Mouse (Mus musculus): ENCODE results near the gene Rnf167. TPM values are rescaled to one million over a fixed set of nuclear protein-coding genes. Genes with fewer than 3 reads are reported as not detected.

Gene Rnf167
- polyA plus RNA-seq, 1 experiment = 346 TPM

DNA sequence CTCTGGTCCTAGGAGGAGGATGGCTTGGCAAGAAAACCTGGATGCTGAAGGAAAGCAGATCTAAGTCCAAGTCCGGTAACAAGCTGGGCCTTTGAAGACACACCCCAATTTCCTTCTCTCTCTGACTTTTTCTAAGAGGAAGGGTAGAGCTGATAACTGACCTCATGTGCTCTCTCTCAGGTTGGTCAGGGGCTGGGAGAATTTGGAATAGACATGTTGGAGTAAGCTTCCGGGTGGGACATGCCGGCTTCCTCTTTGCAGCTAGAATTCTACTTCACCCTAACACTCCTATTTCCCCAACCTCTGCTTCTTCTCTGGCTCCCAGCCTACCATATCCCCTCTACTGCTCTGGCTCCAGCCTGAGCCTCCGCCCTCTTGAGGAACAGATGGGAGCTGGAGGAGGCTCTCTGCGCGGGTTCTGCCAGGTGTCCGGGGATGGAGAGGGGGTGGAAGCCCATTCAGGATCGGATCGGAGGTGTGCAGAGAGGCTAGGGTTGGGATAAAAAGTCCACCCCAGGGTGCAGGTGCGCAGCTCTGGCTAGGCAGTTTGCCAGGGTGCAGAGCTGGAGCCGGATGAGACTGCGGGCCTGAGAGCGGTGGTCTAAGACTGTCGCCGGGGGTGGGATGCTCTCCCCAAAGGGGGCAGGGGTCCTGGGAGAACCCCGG is 40.0 kb downstream of the Rnf167 start:
- TF ChIP-seq CTCF (IDR thresholded peaks at IDR 0.05; ENCODE audit: borderline replicate concordance, control insufficient read depth, extremely low read depth, insufficient read depth, low read length, poor library complexity) = no peak
- no peak for TF ChIP-seq POLR2A (IDR thresholded peaks at IDR 0.05; ENCODE audit: control insufficient read depth, extremely low read depth, insufficient read depth, low read length, poor library complexity)
- H3K27ac ChIP-seq (ENCODE audit: control insufficient read depth, insufficient read depth, low read length) = peak overlapping the region; percentile 13; the same call in 1 of the 2 replicates
- WGBS = 6% methylated on average over 16 of the region's 16 CpGs
- peaks cover 3% of the 10 kb centered on the region; the same call in 1 of the 2 replicates for H3K36me3 ChIP-seq (ENCODE audit: control insufficient read depth, insufficient read depth, low read length)
- DNase-seq = no peak
- no peaks in the 10 kb centered on the region for H3K27me3 ChIP-seq (ENCODE audit: control insufficient read depth, insufficient read depth, low read length)
- H3K4me3 ChIP-seq (ENCODE audit: control insufficient read depth, insufficient read depth, low read length) = peak overlapping the region; percentile 77
- peaks cover 10% of the 10 kb centered on the region for H3K4me1 ChIP-seq (replicated peaks; ENCODE audit: control insufficient read depth, insufficient read depth, low read length)

- peak within 1 kb of the TSS; percentile 77 for H3K4me3 ChIP-seq (ENCODE audit: control insufficient read depth, insufficient read depth, low read length)
- under 1% methylated on average over 55 of the region's 55 CpGs for WGBS
- peaks cover 10% of the 10 kb centered on the region for H3K4me1 ChIP-seq (replicated peaks; ENCODE audit: control insufficient read depth, insufficient read depth, low read length)
- H3K27ac ChIP-seq (ENCODE audit: control insufficient read depth, insufficient read depth, low read length) = peak within 1 kb of the TSS; percentile 13; the same call in 1 of the 2 replicates
- TF ChIP-seq CTCF (IDR thresholded peaks at IDR 0.05; ENCODE audit: borderline replicate concordance, control insufficient read depth, extremely low read depth, insufficient read depth, low read length, poor library complexity) (peak; percentile 92), POLR2A (IDR thresholded peaks at IDR 0.05; ENCODE audit: control insufficient read depth, extremely low read depth, insufficient read depth, low read length, poor library complexity) (peak; percentile 59)
- H3K36me3 ChIP-seq (ENCODE audit: control insufficient read depth, insufficient read depth, low read length) = 0 out of 2 replicates have a peak, but pooled peaks cover 3% of the 10 kb centered on the region
- no peaks in the 10 kb centered on the region for H3K27me3 ChIP-seq (ENCODE audit: control insufficient read depth, insufficient read depth, low read length)
- peak; percentile 89 for DNase-seq
Measured at GRCm38 (mm10) chr11:70687601-70688199, 40.7 kb downstream of the Rnf167 start, which contains the start of gene Camta2. Gene Camta2, minus strand, starts transcription at chr11:70688105.

DNA sequence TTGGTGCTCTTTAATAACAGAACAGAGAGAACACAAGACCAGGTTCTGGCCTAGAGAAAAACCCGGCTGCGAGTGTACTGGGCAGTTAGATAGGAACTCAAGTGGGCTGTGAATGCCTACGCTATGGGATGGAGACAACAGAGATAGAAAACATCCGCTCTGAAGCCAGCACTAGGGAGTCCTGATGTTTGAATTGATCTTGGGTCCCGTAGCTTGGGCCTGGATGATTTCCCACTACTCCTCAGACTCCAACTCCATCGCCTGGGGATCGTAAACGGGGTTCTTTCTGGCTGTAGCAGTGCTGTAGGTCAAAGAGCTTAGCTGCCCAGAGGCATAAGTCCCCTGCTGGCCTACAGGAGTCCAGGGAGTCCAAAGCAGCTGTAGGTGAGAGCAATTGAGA is 41.3 kb downstream of the Rnf167 start:
- Histone ChIP-seq H3K36me3 (ENCODE audit: control insufficient read depth, insufficient read depth, low read length) (0 out of 2 replicates have a peak, but pooled peaks cover 3% of the 10 kb centered on the region), H3K4me1 (replicated peaks; ENCODE audit: control insufficient read depth, insufficient read depth, low read length) (peaks cover 10% of the 10 kb centered on the region), H3K27ac (ENCODE audit: control insufficient read depth, insufficient read depth, low read length) (no peak overlapping the region), H3K27me3 (ENCODE audit: control insufficient read depth, insufficient read depth, low read length) (no peaks in the 10 kb centered on the region), H3K4me3 (ENCODE audit: control insufficient read depth, insufficient read depth, low read length) (peak overlapping the region; percentile 77)
- 54% methylated on average over 8 of the region's 8 CpGs for WGBS
- TF ChIP-seq CTCF (IDR thresholded peaks at IDR 0.05; ENCODE audit: borderline replicate concordance, control insufficient read depth, extremely low read depth, insufficient read depth, low read length, poor library complexity) (no peak), POLR2A (IDR thresholded peaks at IDR 0.05; ENCODE audit: control insufficient read depth, extremely low read depth, insufficient read depth, low read length, poor library complexity) (no peak)
- DNase-seq = no peak

GRCm38 (mm10) chr11:70689578-70689977 is 42.5 kb downstream of the Rnf167 start:
- TF ChIP-seq CTCF (IDR thresholded peaks at IDR 0.05; ENCODE audit: borderline replicate concordance, control insufficient read depth, extremely low read depth, insufficient read depth, low read length, poor library complexity) = no peak
- no peak for TF ChIP-seq POLR2A (IDR thresholded peaks at IDR 0.05; ENCODE audit: control insufficient read depth, extremely low read depth, insufficient read depth, low read length, poor library complexity)
- Histone ChIP-seq H3K36me3 (ENCODE audit: control insufficient read depth, insufficient read depth, low read length) (no peaks in the 10 kb centered on the region), H3K27ac (ENCODE audit: control insufficient read depth, insufficient read depth, low read length) (no peak overlapping the region), H3K4me1 (replicated peaks; ENCODE audit: control insufficient read depth, insufficient read depth, low read length) (peaks cover 10% of the 10 kb centered on the region), H3K27me3 (ENCODE audit: control insufficient read depth, insufficient read depth, low read length) (no peaks in the 10 kb centered on the region), H3K4me3 (ENCODE audit: control insufficient read depth, insufficient read depth, low read length) (no peak overlapping the region)
- no peak for DNase-seq
- WGBS = 84% methylated on average over 4 of the region's 4 CpGs

DNA sequence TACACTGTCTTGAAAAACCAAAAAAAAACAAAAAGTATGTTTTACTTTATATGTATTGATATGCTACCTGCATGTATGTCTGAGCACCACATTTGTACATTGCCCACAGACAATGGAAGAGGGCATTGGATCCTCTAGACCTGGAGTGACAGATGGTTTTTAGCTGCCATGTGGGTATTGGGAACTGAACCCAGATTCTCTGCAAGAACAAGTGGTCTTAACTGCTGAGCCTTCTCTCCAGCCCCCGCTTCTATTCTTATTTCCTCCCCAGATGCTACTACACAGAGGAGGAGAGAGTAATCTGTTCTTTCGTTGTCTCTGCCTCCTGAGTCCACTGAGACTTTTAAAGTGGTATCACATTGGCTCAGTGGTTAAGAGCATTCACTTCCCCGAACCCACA is 46.5 kb downstream of the Rnf167 start:
- Histone ChIP-seq H3K36me3 (ENCODE audit: control insufficient read depth, insufficient read depth, low read length) (no peaks in the 10 kb centered on the region), H3K4me3 (ENCODE audit: control insufficient read depth, insufficient read depth, low read length) (no peak overlapping the region), H3K27me3 (ENCODE audit: control insufficient read depth, insufficient read depth, low read length) (no peaks in the 10 kb centered on the region), H3K27ac (ENCODE audit: control insufficient read depth, insufficient read depth, low read length) (no peak overlapping the region), H3K4me1 (replicated peaks; ENCODE audit: control insufficient read depth, insufficient read depth, low read length) (peaks cover 1% of the 10 kb centered on the region)
- DNase-seq = no peak
- 35% methylated on average over 3 of the region's 3 CpGs for WGBS
- no peak for TF ChIP-seq POLR2A (IDR thresholded peaks at IDR 0.05; ENCODE audit: control insufficient read depth, extremely low read depth, insufficient read depth, low read length, poor library complexity)
- TF ChIP-seq CTCF (IDR thresholded peaks at IDR 0.05; ENCODE audit: borderline replicate concordance, control insufficient read depth, extremely low read depth, insufficient read depth, low read length, poor library complexity) = no peak

DNA sequence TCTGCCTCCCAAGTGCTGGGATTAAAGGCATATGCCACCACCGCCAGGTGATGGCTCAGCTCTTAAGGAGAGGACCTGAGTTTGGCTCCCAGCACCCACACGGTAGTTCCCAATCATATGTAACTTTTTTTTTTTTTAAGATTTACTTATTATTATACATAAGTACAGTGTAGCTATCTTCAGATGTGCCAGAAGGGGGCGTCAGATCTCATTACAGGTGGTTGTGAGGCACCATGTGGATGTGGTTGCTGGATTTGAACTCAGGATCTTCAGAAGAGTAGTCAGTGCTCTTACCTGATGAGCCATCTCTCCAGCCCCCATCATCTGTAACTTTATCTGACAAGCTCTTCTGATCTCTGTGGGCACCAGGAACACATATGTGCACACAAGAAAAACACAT is 50.3 kb downstream of the Rnf167 start:
- H3K27ac ChIP-seq (ENCODE audit: control insufficient read depth, insufficient read depth, low read length) = no peak overlapping the region
- H3K4me1 ChIP-seq (replicated peaks; ENCODE audit: control insufficient read depth, insufficient read depth, low read length) = peaks cover 13% of the 10 kb centered on the region
- DNase-seq = no peak
- TF ChIP-seq CTCF (IDR thresholded peaks at IDR 0.05; ENCODE audit: borderline replicate concordance, control insufficient read depth, extremely low read depth, insufficient read depth, low read length, poor library complexity) (no peak), POLR2A (IDR thresholded peaks at IDR 0.05; ENCODE audit: control insufficient read depth, extremely low read depth, insufficient read depth, low read length, poor library complexity) (no peak)
- H3K36me3 ChIP-seq (ENCODE audit: control insufficient read depth, insufficient read depth, low read length) = no peaks in the 10 kb centered on the region
- H3K27me3 ChIP-seq (ENCODE audit: control insufficient read depth, insufficient read depth, low read length) = no peaks in the 10 kb centered on the region
- 82% methylated on average over 3 of the region's 3 CpGs for WGBS
- no peak overlapping the region for H3K4me3 ChIP-seq (ENCODE audit: control insufficient read depth, insufficient read depth, low read length)
